Mouse (Mus musculus): Measurements from ENCODE around the gene Capn15. TPM values are rescaled to one million over a fixed set of nuclear protein-coding genes. Genes with fewer than 3 reads are reported as not detected.
A peak's percentile ranks its signal among the peaks of the same experiment; 100 is the strongest.

The Capn15 gene
- total RNA-seq, 1 experiment, result 18.0 TPM

DNA sequence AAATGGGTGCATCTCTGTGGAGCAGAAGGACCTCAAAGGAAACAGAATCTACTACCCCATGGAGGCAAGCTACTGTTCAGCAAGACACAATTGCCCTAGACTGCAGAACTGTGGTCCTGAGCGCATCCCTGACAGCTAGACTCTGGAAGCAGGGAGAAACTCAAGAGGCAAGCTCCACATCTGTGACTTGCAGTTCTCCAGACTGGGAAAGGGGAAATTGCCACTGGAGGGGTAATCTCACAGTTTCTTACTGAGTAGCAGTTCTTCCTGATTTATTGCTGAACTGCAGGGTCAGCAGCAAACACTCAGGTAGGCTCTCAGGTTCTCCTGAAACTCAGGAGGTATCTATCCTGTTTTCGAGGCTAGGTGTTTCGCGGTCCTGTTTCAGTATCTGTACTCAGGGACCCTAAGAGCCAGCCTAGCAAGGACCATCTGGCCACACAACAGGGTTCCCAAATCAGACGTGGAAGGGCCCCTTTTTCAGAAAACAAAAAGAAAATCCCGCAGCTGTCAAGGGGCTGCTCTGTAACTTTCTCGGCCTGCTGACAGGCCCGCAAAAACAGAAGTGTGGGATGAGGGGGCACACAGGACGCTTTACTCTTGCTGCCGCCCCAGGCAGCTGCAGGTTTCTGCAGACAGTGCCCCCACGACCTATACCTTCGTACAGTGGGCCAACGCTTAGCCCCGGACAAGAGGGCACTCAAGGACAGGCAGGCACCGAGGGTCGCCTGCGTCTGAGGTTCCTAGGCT lies 865 bp downstream of the Capn15 start:
- TF ChIP-seq ZNF384 (IDR thresholded peaks at IDR 0.05; ENCODE audit: low read depth, low read length), result no peak
- TF ChIP-seq CHD2 (IDR thresholded peaks at IDR 0.05; ENCODE audit: low read depth, low read length), result no peak
- TF ChIP-seq ZC3H11A (IDR thresholded peaks at IDR 0.05; ENCODE audit: borderline replicate concordance, low read depth, low read length), result no peak
- no peak for TF ChIP-seq MAFK (IDR thresholded peaks at IDR 0.05; ENCODE audit: insufficient read depth, low read depth, low read length)
- TF ChIP-seq HCFC1 (IDR thresholded peaks at IDR 0.05; ENCODE audit: borderline replicate concordance, insufficient read depth, low read length), result no peak
- peaks cover 5% of the 10 kb centered on the region in 2 experiments; a peak in 2 of 4 replicates for H3K4me1 ChIP-seq (ENCODE audit: control insufficient read depth in 2 of 2, insufficient read depth in 2 of 2, low read length in 2 of 2, poor library complexity in 1 of 2)
- peak overlapping the region; percentile 61 to 82 for H3K4me3 ChIP-seq (ENCODE audit: insufficient read depth in 1 of 2, low read depth in 1 of 2, low read length in 2 of 2, poor library complexity in 1 of 2, severe bottlenecking in 1 of 2)
- no peaks in the 10 kb centered on the region for H3K9me3 ChIP-seq (ENCODE audit: control insufficient read depth, insufficient read depth, low read depth, low read length)
- no peak for DNase-seq (ENCODE audit: low read depth, low spot score)
- H3K36me3 ChIP-seq (ENCODE audit: control insufficient read depth, insufficient read depth, low read length, poor library complexity, severe bottlenecking), result peaks cover 3% of the 10 kb centered on the region; the same call in 1 of the 2 replicates
- no peak overlapping the region for H3K27ac ChIP-seq (ENCODE audit: insufficient read depth, low read depth, low read length, poor library complexity, severe bottlenecking)
- in situ Hi-C loops (cut with MboI; ENCODE audit: low sequenced_read_pairs in 2 of 2, unreplicated experiment in 2 of 2), result no loop called here
- H3K9ac ChIP-seq (ENCODE audit: insufficient read depth, low read depth, low read length, poor library complexity, severe bottlenecking), result peak overlapping the region; percentile 84

DNA sequence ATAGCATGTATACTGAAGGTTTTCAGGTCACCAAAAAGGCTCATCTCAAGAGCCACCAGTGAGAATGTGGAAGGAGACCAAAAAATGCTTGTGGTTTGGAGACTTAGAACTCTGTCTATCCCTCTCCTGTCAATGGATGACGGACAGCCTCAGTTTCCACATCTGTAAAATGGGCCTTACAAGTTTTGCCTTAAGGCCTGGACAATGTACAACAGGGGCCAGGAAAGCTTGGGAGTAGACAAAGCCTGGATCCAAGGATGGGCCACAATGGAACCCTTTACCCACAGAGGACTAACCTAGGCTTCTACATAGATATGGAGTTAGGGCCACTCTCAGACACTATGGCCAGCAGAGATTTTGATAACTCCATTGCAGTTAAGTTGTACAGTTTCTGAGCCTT lies 1.5 kb downstream of the Capn15 start:
- DNase-seq (ENCODE audit: low read depth, low spot score), result no peak
- Histone ChIP-seq H3K9ac (ENCODE audit: insufficient read depth, low read depth, low read length, poor library complexity, severe bottlenecking) (no peak overlapping the region; the same call in 1 of the 2 replicates), H3K4me3 (ENCODE audit: insufficient read depth in 1 of 2, low read depth in 1 of 2, low read length in 2 of 2, poor library complexity in 1 of 2, severe bottlenecking in 1 of 2) (no peak overlapping the region), H3K9me3 (ENCODE audit: control insufficient read depth, insufficient read depth, low read depth, low read length) (no peaks in the 10 kb centered on the region), H3K4me1 (ENCODE audit: control insufficient read depth in 2 of 2, insufficient read depth in 2 of 2, low read length in 2 of 2, poor library complexity in 1 of 2) (peaks cover 5% of the 10 kb centered on the region in 2 experiments; a peak in 2 of 4 replicates), H3K27ac (ENCODE audit: insufficient read depth, low read depth, low read length, poor library complexity, severe bottlenecking) (no peak overlapping the region), H3K36me3 (ENCODE audit: control insufficient read depth, insufficient read depth, low read length, poor library complexity, severe bottlenecking) (no peaks in the 10 kb centered on the region)
- in situ Hi-C loops (cut with MboI; ENCODE audit: low sequenced_read_pairs in 2 of 2, unreplicated experiment in 2 of 2), result no loop called here
- TF ChIP-seq ZNF384 (IDR thresholded peaks at IDR 0.05; ENCODE audit: low read depth, low read length) (no peak), MAFK (IDR thresholded peaks at IDR 0.05; ENCODE audit: insufficient read depth, low read depth, low read length) (no peak), HCFC1 (IDR thresholded peaks at IDR 0.05; ENCODE audit: borderline replicate concordance, insufficient read depth, low read length) (no peak), ZC3H11A (IDR thresholded peaks at IDR 0.05; ENCODE audit: borderline replicate concordance, low read depth, low read length) (no peak), CHD2 (IDR thresholded peaks at IDR 0.05; ENCODE audit: low read depth, low read length) (no peak)

DNA sequence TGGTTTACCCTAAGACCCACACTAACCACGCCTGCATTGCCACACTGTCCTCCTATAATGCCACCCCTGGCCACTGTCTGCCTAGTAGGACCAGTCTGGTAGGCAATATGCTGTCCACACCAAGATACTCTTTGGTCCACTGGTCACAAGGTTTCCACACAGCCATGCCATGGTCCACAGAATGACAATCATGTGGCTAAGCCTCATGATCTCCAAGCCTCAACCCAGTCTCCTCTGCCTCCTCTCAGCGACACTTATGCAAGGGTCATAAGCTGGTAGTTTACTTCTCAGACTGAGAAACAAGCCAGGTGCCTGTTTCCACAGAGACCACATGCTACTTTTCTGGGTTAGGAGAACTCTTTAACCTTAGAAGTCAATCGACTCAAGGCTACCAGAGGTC lies 2.7 kb downstream of the Capn15 start:
- no peaks in the 10 kb centered on the region for H3K9me3 ChIP-seq (ENCODE audit: control insufficient read depth, insufficient read depth, low read depth, low read length)
- TF ChIP-seq ZNF384 (IDR thresholded peaks at IDR 0.05; ENCODE audit: low read depth, low read length) (no peak), CHD2 (IDR thresholded peaks at IDR 0.05; ENCODE audit: low read depth, low read length) (no peak), HCFC1 (IDR thresholded peaks at IDR 0.05; ENCODE audit: borderline replicate concordance, insufficient read depth, low read length) (no peak), MAFK (IDR thresholded peaks at IDR 0.05; ENCODE audit: insufficient read depth, low read depth, low read length) (no peak), ZC3H11A (IDR thresholded peaks at IDR 0.05; ENCODE audit: borderline replicate concordance, low read depth, low read length) (no peak)
- no peak overlapping the region for H3K4me3 ChIP-seq (ENCODE audit: insufficient read depth in 1 of 2, low read depth in 1 of 2, low read length in 2 of 2, poor library complexity in 1 of 2, severe bottlenecking in 1 of 2)
- peaks cover 5% of the 10 kb centered on the region in 2 experiments; a peak in 2 of 4 replicates for H3K4me1 ChIP-seq (ENCODE audit: control insufficient read depth in 2 of 2, insufficient read depth in 2 of 2, low read length in 2 of 2, poor library complexity in 1 of 2)
- no peak for DNase-seq (ENCODE audit: low read depth, low spot score)
- no peaks in the 10 kb centered on the region for H3K36me3 ChIP-seq (ENCODE audit: control insufficient read depth, insufficient read depth, low read length, poor library complexity, severe bottlenecking)
- no peak overlapping the region for H3K9ac ChIP-seq (ENCODE audit: insufficient read depth, low read depth, low read length, poor library complexity, severe bottlenecking)
- no peak overlapping the region for H3K27ac ChIP-seq (ENCODE audit: insufficient read depth, low read depth, low read length, poor library complexity, severe bottlenecking)
- in situ Hi-C loops (cut with MboI; ENCODE audit: low sequenced_read_pairs in 2 of 2, unreplicated experiment in 2 of 2), result no loop called here

DNA sequence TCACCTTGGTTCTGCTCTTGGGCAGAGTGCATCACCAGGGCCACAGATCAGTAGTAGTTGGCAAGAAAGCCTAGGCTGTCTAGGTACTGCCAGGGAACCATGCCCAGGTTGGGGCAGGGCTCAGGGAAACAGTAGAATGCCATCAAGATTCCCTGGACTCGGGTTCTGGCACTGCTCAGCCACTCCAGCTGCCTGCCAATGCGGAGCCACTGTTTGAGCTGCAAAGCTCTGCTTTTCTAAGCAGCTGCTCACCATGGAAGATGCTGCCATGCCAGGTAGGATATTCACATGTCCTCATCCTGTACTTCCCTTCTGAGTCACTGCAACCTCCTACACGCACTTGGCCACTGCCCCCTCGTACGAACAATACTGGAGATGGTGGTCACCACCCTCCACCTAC lies 4.7 kb downstream of the Capn15 start:
- TF ChIP-seq CHD2 (IDR thresholded peaks at IDR 0.05; ENCODE audit: low read depth, low read length), result no peak
- TF ChIP-seq HCFC1 (IDR thresholded peaks at IDR 0.05; ENCODE audit: borderline replicate concordance, insufficient read depth, low read length), result no peak
- no peak for TF ChIP-seq ZNF384 (IDR thresholded peaks at IDR 0.05; ENCODE audit: low read depth, low read length)
- TF ChIP-seq MAFK (IDR thresholded peaks at IDR 0.05; ENCODE audit: insufficient read depth, low read depth, low read length), result no peak
- TF ChIP-seq ZC3H11A (IDR thresholded peaks at IDR 0.05; ENCODE audit: borderline replicate concordance, low read depth, low read length), result no peak
- no peak overlapping the region for H3K9ac ChIP-seq (ENCODE audit: insufficient read depth, low read depth, low read length, poor library complexity, severe bottlenecking)
- in situ Hi-C loops (cut with MboI; ENCODE audit: low sequenced_read_pairs in 2 of 2, unreplicated experiment in 2 of 2), result no loop called here
- no peak overlapping the region for H3K27ac ChIP-seq (ENCODE audit: insufficient read depth, low read depth, low read length, poor library complexity, severe bottlenecking)
- H3K9me3 ChIP-seq (ENCODE audit: control insufficient read depth, insufficient read depth, low read depth, low read length), result no peaks in the 10 kb centered on the region
- DNase-seq (ENCODE audit: low read depth, low spot score), result no peak
- H3K36me3 ChIP-seq (ENCODE audit: control insufficient read depth, insufficient read depth, low read length, poor library complexity, severe bottlenecking), result no peaks in the 10 kb centered on the region
- H3K4me1 ChIP-seq (ENCODE audit: control insufficient read depth in 2 of 2, insufficient read depth in 2 of 2, low read length in 2 of 2, poor library complexity in 1 of 2), result peaks cover 5% of the 10 kb centered on the region in 2 experiments; a peak in 2 of 4 replicates
- no peak overlapping the region for H3K4me3 ChIP-seq (ENCODE audit: insufficient read depth in 1 of 2, low read depth in 1 of 2, low read length in 2 of 2, poor library complexity in 1 of 2, severe bottlenecking in 1 of 2)
